Mouse (Mus musculus) embryo, embryonic 10.5 days (tissue): ENCODE results near the gene Evl.

Source experiments
- DNase-seq: peaks from one replicate; pipeline ENCODE4 v3.0.0-alpha.2; 2015; ENCODE audit warnings: low spot score

The Evl gene

DNA sequence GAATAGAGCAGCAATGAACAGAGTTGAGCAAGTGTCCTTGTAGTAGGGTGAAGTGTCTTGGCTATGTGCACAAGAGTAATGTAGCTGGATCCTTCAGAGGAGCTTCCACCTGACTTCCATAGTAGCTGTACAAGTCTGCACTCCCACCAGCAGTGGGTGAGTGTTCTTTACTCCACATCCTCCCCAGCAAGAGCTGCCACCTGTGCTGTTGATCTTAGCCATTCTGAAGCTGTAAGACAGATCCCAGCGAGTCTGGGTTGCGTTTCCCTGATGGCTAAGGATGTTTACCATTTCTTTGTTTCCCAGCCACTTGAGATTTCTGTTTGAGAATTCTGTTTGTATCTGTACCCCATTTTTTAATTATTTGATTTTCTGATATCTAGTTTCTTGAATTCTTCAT is 35.6 kb downstream of the Evl start:
- no peak for DNase-seq

DNA sequence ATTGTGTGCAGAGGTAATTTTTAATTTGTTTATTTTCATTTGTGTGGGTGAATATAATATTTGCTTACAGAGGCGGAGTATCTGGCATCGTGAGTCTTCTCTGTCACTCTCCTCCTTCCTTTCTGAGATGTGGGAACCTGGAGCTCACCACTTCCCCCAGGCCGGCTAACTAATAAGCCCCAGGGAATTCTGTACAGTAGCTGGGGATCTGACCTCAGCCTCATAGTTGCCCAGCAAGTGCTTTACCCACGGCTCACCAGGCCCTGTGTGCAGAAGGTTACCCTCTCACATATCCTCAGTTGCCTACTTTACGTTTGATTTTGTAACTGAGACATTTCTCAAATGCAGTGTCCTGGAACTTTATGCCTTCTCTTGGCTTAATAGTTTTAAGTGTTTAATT is 37.1 kb downstream of the Evl start:
- no peak for DNase-seq

DNA sequence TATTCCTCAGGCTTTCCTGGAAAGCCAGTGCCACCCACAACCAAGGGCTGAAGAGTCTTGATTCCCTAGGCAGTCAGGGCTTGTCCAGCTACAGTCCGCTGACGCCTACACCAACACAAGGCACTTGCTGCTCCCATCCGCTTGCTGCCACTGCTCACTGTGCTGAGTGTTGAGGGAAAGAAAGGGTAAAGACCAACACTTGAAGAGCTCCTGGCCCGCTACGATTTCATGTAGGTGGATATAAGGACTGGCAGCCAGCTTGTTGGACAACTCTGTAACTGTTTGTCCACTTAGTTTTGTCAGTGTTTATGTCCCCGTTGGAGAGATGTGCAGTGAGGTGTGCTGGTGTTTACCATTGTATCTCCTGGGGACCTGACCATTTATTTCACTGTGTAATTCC is 38.3 kb downstream of the Evl start:
- no peak for DNase-seq

DNA sequence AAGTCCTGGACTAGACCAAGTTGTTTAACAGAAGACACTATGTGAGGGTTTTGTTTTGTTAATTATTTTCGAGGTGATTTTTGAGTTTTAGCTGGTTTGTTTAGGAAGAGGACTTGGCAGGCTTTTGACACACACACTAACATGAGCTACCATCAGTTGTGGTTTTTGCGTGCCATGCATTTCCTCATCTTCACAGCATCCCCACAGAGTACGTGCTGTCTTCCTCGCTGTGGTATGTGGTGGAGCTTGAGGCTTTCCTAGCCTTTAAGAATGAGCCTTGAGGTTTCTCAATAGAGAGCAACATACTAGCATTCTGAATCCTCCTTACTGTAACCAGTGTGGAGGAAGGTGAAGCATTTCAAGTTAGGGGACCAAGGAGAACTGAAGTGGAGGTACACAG is 46.3 kb downstream of the Evl start:
- no peak for DNase-seq

DNA sequence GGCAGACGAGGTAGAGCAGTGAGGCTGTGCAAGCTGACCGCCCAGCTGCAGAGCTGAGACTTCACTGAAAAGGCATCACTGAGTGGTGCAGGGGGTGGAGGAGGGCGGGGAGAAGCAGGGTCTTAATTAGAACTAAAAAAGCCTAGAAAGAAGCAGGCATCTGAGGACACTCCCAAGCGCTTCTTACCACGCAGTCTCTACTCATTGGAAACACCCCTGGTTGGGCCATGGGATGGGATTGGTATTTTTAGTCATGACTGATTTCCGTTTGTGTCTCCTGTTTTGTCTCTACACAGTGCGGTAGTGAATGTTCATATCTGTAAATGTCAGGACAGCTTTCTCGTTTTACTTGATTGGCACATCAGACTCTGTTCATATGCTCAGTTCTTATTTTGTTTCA is 46.8 kb downstream of the Evl start:
- DNase-seq, result no peak

DNA sequence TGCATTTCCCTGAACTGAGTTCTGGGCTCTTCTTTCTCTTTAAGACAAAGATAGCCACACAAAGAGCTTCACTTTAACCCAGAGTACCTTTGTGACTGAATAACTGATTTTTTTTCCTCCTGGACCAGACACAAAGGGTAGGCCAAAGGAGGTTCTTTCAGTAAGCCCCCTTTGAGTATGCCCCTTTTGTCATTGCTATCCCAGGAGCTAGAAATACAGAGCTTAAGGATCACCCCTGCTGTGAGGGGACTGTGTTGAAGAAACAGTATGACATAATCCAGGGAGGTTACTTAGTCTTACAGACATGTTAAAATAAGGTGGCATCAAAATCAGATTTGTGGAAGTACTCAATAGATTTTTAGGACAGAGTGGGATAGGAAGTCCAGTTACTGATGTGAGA is 50.0 kb downstream of the Evl start:
- peak; percentile 23 for DNase-seq

DNA sequence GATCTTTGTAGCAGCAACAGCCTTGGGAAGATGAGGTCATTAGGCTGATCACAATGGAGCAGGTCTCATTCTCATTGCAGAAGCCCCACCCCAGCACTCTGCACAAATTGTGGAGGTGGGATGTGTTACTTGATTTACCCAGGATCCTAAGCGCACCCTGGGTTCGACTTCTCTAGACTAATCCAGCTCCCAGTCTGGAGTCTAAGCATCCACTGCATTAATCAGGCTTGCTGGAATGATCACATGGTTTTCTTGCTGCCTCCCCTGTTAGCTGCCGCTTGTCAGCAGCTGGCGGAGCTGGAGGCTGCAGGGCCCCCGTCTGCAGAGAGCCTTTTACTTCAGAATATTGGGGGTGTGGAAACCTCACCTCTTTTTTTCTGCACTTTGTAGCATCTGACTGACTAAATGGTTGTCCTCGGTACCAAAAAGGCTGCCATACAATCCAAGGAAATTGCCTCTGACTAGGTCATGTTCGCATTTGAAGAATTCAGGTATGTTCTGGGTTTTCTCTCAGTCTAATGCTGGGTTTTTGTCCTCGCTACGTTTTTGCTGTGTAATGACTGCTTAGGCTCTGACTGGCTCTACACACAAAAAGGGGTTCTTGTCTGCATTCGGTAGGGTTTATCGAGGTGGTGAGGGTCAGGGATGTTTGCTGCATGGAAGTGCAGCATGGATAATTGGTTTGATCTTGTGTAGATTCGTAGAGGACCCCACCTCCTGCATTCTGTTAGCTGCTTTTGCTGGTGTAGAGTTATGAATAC is 51.2 kb downstream of the Evl start:
- DNase-seq, result peak; percentile 38

DNA sequence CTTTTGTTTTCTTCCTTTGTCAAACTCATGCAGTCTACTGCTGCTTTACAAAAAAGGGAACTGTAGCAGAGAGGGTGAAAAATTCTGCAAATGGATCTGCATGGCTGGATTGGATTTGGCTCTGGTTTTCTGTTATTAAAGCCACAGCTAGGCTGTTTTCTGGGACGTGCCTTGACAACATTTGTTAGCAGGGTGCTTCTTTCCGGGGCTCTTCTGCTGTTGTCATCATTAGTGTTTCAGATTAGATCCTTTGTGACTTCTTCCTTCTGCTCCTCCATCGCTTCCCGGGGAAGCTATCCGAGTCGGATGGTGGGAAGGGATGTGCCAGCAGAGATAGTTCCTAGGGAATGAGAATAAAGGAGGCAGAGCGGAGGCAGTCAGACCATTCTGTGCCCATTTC is 51.8 kb downstream of the Evl start:
- DNase-seq, result no peak

DNA sequence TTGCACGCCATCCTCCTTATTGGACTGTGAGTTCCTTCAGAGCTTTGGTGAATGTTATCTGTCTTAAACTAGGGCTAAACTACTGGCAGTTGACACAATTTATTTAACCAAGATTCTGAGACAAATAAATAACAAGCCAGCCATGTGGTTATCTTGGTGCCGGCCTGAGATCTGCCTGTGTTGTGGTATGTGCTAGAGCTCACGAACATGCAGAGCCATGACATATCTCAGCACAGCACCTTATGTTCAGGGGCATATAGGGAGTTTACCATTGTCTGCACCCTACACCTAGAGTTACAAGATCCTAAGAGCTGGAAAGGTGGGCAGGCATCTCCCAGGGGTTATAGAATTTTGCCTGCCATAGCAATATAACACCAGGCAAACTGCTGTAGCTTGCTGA is 54.9 kb downstream of the Evl start:
- DNase-seq, result no peak

DNA sequence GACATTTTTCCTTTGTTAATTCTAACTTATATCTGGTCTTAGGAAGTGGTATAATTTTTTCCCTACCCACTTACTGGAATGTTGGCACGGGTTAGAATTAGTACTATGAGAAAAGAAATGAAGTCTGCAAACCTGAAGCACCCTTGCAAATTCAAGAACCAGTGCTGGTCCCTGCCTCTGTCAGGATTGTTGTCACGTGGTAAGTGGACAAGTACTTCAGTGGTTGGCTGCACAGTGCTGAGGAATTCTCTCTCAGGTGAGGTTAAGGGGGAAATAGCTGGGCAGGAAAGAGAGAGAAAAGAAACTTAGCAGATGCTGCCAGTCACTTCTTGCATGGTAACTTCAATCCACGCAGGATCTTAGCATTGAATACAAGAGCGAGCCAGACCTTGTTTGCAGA is 55.7 kb downstream of the Evl start:
- no peak for DNase-seq

DNA sequence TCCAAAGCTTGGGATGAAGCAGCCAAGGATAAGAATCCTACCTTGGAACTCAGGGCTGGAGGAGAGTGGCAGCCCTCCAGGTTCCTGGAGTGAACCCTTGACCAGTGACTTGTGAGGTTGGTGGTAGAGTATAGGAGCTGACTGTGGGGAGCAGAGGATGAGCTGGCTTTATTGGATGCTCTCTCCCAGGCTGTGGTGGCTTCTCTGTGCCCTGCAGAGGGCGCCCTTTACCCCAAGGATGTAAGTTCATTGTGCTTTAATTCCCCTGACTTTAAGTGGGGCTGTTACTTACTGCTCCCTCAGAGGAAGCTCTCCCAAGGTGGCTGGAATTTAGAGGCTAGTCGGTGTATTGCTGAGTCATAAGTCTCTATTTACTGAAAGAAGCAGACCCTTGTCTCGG is 58.6 kb downstream of the Evl start:
- peak; percentile 64 for DNase-seq

DNA sequence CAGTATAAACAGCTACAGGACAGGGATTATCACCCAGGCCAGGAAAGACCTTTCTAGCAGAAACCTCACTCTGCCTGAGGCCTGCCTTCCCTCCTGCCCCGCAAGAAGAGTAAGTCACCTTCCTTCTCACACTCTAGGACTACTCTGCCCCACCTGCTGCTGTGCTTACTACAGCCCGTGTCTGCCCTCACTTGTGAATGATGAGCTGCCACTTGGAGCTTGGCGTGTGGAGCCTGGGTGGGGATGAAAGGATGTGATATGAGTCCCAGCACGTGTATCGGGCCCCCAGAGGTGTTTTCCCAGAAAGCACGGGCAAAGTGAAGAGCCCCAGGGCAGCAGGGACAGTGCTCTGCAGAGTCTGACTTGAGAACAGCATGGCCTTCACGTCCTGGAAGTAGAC is 63.0 kb downstream of the Evl start:
- DNase-seq, result no peak

DNA sequence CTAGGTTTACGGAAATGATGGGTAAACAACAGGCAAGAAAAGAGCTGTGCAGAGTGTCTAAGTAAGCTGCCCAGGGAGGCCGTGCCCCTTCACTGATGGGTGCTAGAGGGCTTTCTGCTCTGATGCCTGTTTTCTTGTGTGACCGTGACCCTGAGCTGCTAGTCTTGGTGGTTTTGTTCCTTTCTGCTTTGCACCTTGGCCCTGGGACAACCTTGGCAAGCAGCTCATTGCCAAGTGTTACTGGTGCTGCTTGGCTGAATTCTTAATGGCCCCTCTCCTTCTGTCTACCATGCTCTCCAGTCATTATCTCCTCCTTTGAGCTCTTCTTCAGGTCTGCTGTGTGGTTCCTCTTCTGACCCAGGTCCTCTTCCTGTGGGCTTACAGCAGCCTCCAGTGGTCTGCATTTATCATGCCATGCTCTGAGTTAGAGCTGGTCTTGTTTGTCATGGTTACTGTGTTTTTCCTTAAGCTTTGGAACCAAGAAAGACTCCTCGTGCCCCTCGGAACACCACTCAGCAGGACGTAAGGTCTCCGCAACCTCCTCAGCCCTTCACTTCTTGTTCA is 65.4 kb downstream of the Evl start:
- DNase-seq, result no peak

DNA sequence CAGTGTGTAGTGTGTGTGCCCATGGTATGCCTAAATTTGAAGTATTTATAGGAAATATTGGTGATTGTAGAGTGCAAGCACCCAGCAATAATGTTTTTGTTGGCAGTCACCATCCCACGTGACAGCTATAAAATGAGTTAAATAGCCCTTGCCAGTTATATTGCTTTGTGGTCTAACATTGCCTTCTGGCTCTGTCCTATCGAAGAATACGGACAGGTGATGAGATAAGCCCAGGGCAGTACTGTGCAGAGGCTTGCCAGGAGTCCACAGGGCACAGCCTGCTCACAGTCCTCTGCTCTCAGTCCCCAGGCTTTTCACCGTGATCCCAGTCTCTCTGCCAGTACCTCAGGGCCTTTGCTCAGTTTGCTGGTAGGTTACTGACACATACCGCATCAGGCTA is 67.9 kb downstream of the Evl start:
- no peak for DNase-seq

DNA sequence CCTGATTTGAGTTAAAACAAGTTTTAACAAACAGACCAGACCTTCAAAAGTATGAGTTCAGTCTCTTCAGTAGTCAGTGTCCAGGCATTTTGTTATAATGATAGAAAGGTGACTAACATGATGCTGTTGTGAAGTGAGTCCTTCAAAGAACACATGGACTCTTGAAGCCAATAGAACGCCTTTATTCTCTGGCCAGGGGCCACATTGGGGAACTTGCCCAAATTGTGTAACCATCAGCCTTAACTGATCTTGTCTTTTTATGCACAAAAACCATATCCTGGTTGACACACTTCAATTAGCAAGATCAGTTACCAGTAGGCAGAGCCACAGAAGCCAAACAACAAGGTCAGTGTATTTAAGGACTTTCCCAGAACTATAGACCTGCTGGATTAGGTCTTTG is 75.0 kb downstream of the Evl start:
- no peak for DNase-seq

DNA sequence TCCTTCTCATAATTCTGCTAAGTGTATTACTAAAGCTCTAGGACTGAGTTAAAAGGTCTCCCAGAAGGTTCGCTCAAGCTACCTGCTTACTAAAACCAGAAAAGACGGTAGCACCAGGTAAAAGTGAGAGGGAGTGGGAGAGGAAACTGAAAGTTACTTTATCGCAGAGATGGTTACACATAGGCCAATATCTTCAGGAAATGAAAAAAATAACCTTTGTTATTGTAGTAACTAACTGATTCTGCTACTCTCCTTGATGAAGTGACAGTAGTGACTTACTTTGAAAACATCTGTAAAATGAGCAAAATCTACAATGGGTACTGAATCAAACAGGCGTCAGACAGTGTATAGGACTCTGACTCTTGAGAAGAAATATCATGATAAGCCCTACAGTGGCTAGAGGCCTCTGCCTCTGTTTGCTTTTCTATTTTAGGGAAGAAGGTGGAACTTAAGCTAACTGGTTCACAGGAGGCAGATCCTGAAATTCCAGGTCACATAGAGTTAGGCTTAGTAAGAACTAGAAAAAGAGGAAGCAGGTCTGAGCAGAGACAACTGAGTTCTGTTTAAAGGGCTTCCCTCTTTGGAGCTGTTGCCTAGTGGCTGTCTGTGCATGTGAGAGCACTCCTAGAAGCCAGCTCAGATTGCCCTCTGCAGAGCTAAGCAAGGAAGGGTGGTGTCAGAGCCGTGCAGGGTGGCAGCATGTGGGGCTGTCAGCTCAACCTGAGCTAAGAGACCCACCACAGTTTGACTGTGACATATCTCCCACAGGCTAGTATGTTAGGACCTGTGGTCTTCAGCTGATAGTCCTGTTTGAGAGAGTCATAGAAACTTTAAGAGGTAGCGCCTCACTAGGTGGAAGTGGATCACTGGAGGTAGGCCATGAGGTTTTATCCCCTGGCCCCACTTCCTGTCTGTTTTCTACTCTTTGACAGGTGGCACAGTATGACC is 76.5 kb downstream of the Evl start:
- DNase-seq, result no peak

DNA sequence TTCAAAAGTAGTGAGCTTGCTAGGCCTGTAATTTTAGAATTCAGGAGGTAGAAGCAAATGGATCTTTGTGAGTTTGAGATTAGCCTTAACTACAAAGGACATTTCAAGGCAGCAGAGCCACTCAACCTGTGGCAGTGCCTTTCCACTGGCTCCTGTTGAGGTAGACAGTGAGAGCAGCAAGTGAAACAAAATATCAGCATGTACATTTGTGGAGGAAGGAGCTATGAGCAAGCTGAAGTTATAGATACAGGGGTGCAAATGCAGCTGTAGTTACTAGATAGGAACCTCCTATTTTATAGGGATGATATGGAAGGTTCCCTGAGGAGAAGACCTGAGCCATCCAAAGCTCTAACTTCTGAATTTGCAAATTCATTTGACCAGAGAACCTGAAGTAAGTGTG is 78.0 kb downstream of the Evl start:
- no peak for DNase-seq

DNA sequence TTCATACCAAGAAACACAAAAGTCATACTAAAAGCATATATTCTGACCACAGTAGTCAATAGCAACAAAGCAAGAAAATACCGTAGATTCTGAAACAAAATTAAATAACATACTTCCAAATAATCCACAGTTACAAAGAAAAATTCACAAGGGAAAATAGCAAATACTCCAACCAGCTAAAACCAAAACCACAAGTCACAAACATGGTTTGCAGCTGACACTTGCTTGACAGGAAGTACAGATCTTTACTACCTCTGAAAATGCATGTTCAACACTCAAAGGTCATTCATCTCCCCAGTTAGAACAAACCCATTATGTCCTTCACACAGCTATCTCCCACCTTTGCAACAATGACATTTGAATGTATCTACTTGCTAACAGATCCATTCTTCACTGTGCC is 79.5 kb downstream of the Evl start:
- DNase-seq, result no peak

DNA sequence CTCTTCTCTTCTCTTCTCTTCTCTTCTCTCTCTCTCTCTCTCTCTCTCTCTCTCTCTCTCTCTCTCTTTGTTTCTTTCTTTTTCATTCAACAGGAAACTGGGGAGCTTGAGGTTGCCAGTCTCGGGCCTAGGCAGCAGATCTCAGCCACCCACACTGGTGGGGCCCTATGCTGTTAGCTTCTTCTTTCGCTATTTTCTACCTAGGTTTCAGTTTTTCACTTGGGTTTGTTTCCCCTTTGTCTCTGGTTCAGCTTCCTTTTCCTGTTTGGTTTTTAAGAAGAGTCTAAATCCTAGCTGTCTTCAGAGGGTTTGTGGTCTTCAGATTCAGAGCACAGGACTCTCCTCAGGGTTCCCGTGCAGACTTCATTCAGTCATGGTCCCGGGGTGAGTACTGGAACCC is 81.0 kb downstream of the Evl start:
- no peak for DNase-seq

DNA sequence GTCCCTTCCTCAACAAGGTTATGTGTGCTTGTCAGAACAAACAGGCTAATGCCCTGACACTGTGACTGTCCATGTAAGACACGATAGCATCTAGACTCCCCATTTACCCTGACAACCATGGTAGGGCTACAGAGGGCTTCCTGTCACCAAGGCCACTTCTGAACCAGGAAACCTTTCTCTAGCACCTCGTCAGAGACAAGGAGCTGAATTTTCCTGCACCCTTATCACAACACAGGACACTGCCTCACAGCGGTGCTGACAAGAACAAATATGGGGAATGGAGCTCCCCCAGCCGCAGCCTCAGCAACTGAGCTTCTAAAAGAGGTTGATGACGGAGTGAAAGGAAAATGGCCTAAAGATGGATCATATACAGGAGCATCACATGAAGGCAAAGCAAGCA is 82.9 kb downstream of the Evl start:
- DNase-seq, result no peak

DNA sequence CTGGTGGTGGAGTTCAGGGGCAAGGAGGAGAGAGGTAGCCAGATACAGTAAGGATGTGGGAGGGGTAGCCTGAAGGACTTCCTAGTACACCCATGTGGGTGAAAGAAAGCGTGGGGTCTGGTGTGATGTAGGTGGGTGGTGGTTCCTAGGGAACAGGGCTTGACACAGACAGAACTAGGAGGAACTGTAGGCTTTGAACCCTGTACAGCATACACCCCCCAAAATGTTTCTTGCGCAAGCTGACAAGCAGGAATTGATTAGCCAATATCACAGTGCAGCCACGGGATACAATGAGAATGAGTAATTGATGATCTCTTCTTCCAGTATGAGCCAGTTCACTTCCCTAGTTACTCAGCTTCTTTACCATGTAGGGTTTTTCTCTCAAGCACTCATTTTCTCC is 84.6 kb downstream of the Evl start:
- DNase-seq, result no peak

DNA sequence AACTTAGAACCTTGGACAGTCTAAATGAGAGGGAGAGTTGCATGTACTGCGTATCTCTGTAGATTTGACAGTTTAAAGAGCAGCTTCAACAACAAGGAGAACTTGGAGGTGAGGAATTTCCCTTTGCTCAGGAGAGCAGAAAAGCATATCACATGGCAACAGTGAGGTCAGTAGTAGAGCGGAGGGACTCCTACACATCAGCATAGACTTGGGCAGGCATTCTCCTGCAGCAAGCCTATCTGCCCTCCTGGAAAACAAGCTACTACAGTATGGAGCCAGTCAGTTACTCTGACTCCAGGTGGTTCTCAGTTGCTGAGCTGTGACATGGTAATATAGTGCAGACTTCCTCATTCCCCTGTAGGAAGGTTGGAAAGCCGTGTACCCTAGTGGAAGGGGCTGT is 87.5 kb downstream of the Evl start:
- DNase-seq, result no peak

DNA sequence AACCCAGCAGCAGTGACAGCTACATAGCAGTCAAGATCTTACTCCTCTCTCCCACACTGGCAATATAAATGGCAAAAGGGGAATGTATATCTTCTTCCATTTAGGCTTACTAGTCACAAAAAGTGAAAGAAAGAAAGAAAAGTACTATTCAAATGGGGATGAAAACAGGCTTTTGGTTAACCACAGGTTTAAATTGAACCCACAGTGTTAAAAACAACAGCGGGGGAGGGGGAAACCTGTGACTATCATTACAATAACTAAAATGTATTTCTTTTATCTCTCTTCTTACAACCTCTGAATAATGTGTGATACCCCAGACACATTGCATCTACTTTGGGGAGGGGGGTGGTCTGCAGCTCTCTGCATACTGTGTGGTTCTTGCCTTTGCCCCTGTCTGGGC is 91.7 kb downstream of the Evl start:
- no peak for DNase-seq
